Mouse (Mus musculus): ENCODE data around the gene Rasal2.

Rasal2 gene

GRCm38 (mm10) chr1:157128219-157128618, 284.2 kb downstream of the Rasal2 start:
- no peak for DNase-seq

- DNase-seq: no peak
Observed at GRCm38 (mm10) chr1:157123836-157124235, 288.6 kb downstream of the Rasal2 start.

- no peak for DNase-seq
Observed at GRCm38 (mm10) chr1:157119168-157119567, 293.2 kb downstream of the Rasal2 start.

GRCm38 (mm10) chr1:157117440-157117839, 295.0 kb downstream of the Rasal2 start:
- DNase-seq: no peak

- DNase-seq: no peak
Observed at GRCm38 (mm10) chr1:157114492-157114891, 297.9 kb downstream of the Rasal2 start.

- no peak for DNase-seq
Observed at GRCm38 (mm10) chr1:157110287-157110835, 302.0 kb downstream of the Rasal2 start.

- no peak for DNase-seq
Observed at GRCm38 (mm10) chr1:157108580-157108979, 303.8 kb downstream of the Rasal2 start, which contains the start of gene Tex35. Tex35 (minus strand) TSS chr1:157108680.

- peak; percentile 59 for DNase-seq
Observed at GRCm38 (mm10) chr1:157101122-157101865, 311.1 kb downstream of the Rasal2 start.

GRCm38 (mm10) chr1:157095534-157095933, 316.9 kb downstream of the Rasal2 start:
- DNase-seq: no peak

GRCm38 (mm10) chr1:157092622-157093021, 319.8 kb downstream of the Rasal2 start:
- DNase-seq: no peak

- DNase-seq: no peak
Observed at GRCm38 (mm10) chr1:157092140-157092539, 320.3 kb downstream of the Rasal2 start.

- no peak for DNase-seq
Observed at GRCm38 (mm10) chr1:157090835-157091234, 321.6 kb downstream of the Rasal2 start.

GRCm38 (mm10) chr1:157086097-157086994, 326.0 kb downstream of the Rasal2 start:
- peak; percentile 65 for DNase-seq
